Mouse (Mus musculus) myocyte (in vitro differentiated cells): ENCODE results near the gene Gm5286. TPM values are rescaled to one million over a fixed set of nuclear protein-coding genes. Genes with fewer than 3 reads are reported as not detected.
"Not testable (repeated sequence)": the region's sequence is repeated elsewhere in the genome, so short reads cannot be mapped to it uniquely, and the experiment has no call there.

Experiments
- H3K27me3 ChIP-seq: one replicate; pipeline ENCODE4 v1.6.1; 2011; ENCODE audit not compliant: control insufficient read depth, insufficient read depth, insufficient read length
- H3K36me3 ChIP-seq: one replicate; pipeline ENCODE4 v1.6.1; 2011; ENCODE audit not compliant: control insufficient read depth, insufficient read depth
- H3K4me2 ChIP-seq: one replicate; pipeline ENCODE4 v1.6.1; 2011; ENCODE audit warnings: low read depth, control low read depth
- H3K4me3 ChIP-seq: one replicate; pipeline ENCODE4 v1.5.1; 2011; ENCODE audit warnings: mild to moderate bottlenecking, control low read depth, moderate library complexity
- H3K79me2 ChIP-seq: one replicate; pipeline ENCODE4 v1.6.1; 2011; ENCODE audit not compliant: control insufficient read depth, insufficient read depth
- H3ac ChIP-seq: one replicate; pipeline ENCODE4 v1.6.1; 2011; ENCODE audit not compliant: control insufficient read depth, insufficient read length
- polyA plus RNA-seq: library from polyadenylated mRNA; unstranded; fragments of >200 nt; fragmentation: generic; extraction: Trizol; gene quantifications from one replicate; pipeline ENCODE4 v1.2.1, GENCODE M21; 2012; ENCODE audit warnings: missing spikeins

The Gm5286 gene
- polyA plus RNA-seq = not detected

DNA sequence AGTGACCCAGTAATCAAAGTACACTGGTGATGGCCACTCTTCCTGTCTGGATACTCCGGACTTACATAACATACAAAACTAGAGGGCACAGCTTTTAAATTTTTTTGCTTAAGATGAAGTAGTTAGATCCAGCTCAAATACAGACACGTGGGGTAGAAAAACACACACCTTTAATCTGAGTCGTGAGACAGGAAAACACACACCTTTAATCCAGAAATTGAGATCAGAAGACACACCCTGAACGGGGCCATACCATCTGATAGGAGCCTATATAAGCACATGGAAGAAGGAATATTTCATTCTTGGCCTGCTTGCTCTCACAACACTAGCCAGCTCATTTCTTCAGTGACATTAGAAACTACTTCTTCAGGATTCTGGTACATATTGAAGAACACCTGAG lies at the start of gene Gm5286:
TSS of gene Gm5286 (plus strand) at position 301 of the 400 bp plus-strand sequence.
- H3K79me2 ChIP-seq, H3ac ChIP-seq, H3K27me3 ChIP-seq, H3K4me3 ChIP-seq, H3K36me3 ChIP-seq, H3K4me2 ChIP-seq: not testable (repeated sequence)

DNA sequence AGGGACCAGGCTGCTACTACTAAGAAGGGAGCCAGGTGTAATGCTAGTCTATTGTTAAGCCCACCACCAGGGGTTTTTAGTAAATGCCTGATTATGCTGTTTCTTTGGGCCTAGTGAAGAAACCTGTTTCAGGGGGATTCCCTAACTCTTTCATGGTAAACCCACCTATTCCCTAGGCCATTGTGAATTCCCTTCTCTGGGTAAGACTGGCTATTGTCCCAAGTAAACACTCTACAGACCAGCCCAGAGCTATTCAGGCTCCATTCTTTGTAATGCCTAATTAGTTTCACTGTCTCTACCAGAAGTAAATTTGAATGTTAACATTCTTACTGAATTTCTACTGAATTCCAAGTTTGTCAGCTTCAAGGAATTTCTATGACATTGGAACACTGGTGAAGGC lies 29.2 kb upstream of the Gm5286 start:
- not testable (repeated sequence) for H3K4me3 ChIP-seq, H3ac ChIP-seq, H3K4me2 ChIP-seq, H3K79me2 ChIP-seq, H3K27me3 ChIP-seq, H3K36me3 ChIP-seq

- H3ac ChIP-seq, H3K27me3 ChIP-seq, H3K36me3 ChIP-seq, H3K4me3 ChIP-seq, H3K79me2 ChIP-seq, H3K4me2 ChIP-seq: not testable (repeated sequence)
Observed at GRCm38 (mm10) chr3:94178093-94178492, 18.4 kb upstream of the Gm5286 start, which contains the start of gene Gm10696. TSS of gene Gm10696 (minus strand) at chr3:94178193.

Other genes starting within 250 kb of the Gm5286 start
- not detected for gene Tdpoz5, start 235.4 kb upstream of the Gm5286 start, polyA plus RNA-seq
- gene Gm9125, start 141.8 kb upstream of the Gm5286 start, polyA plus RNA-seq = not detected
- not detected for gene Gm10697, start 124.1 kb upstream of the Gm5286 start, polyA plus RNA-seq
- gene Gm10696, start 18.5 kb upstream of the Gm5286 start, polyA plus RNA-seq = not detected
- gene Gm4778, start 67.3 kb downstream of the Gm5286 start, polyA plus RNA-seq = not detected
- 6.3 TPM for gene Them4, start 113.4 kb downstream of the Gm5286 start, polyA plus RNA-seq
- gene Them5, start 145.4 kb downstream of the Gm5286 start, polyA plus RNA-seq = not detected
- not detected for gene C2cd4d, start 165.7 kb downstream of the Gm5286 start, polyA plus RNA-seq
- 0.26 TPM for gene Rorc, start 176.1 kb downstream of the Gm5286 start, polyA plus RNA-seq
- gene Lingo4, start 201.8 kb downstream of the Gm5286 start, polyA plus RNA-seq = not detected
- gene Tdrkh, start 216.6 kb downstream of the Gm5286 start, polyA plus RNA-seq = 5.4 TPM
- gene Mrpl9, start 246.6 kb downstream of the Gm5286 start, polyA plus RNA-seq = 75.1 TPM
- 0.10 TPM for gene Oaz3, start 247.2 kb downstream of the Gm5286 start, polyA plus RNA-seq